Mouse (Mus musculus): ENCODE measurements around the gene Lrrc36. TPM values are rescaled to one million over a fixed set of nuclear protein-coding genes. Genes with fewer than 3 reads are reported as not detected.

The Lrrc36 gene
- polyA plus RNA-seq, 1 experiment = 0.48 TPM

GRCm38 (mm10) chr8:105431743-105432515, 18.6 kb downstream of the Lrrc36 start:
- DNase-seq (ENCODE audit: low spot score) = no peak

GRCm38 (mm10) chr8:105433021-105433420, 19.6 kb downstream of the Lrrc36 start:
- no peak for DNase-seq (ENCODE audit: low spot score)

GRCm38 (mm10) chr8:105433511-105433910, 20.1 kb downstream of the Lrrc36 start:
- DNase-seq (ENCODE audit: low spot score) = no peak

GRCm38 (mm10) chr8:105434136-105434535, 20.8 kb downstream of the Lrrc36 start:
- no peak for DNase-seq (ENCODE audit: low spot score)

- DNase-seq (ENCODE audit: low spot score) = no peak
These were observed 22.8 kb downstream of the Lrrc36 start for GRCm38 (mm10) chr8:105436218-105436617.

GRCm38 (mm10) chr8:105437078-105437748, 23.8 kb downstream of the Lrrc36 start:
- DNase-seq (ENCODE audit: low spot score) = no peak

GRCm38 (mm10) chr8:105438865-105439264, 25.5 kb downstream of the Lrrc36 start:
- no peak for DNase-seq (ENCODE audit: low spot score)

GRCm38 (mm10) chr8:105441433-105441832, 28.1 kb downstream of the Lrrc36 start:
- no peak for DNase-seq (ENCODE audit: low spot score)

GRCm38 (mm10) chr8:105442661-105443060, 29.3 kb downstream of the Lrrc36 start:
- DNase-seq (ENCODE audit: low spot score) = no peak

GRCm38 (mm10) chr8:105445296-105446126, 32.1 kb downstream of the Lrrc36 start:
- DNase-seq (ENCODE audit: low spot score) = no peak

- DNase-seq (ENCODE audit: low spot score) = no peak
These were observed 32.8 kb downstream of the Lrrc36 start for GRCm38 (mm10) chr8:105446127-105446552.

- no peak for DNase-seq (ENCODE audit: low spot score)
These were observed 34.8 kb downstream of the Lrrc36 start for GRCm38 (mm10) chr8:105448188-105448587.

- DNase-seq (ENCODE audit: low spot score) = no peak
These were observed 35.2 kb downstream of the Lrrc36 start for GRCm38 (mm10) chr8:105448596-105448995.

- no peak for DNase-seq (ENCODE audit: low spot score)
These were observed 37.6 kb downstream of the Lrrc36 start for GRCm38 (mm10) chr8:105450977-105451376.

- DNase-seq (ENCODE audit: low spot score) = no peak
These were observed 38.7 kb downstream of the Lrrc36 start for GRCm38 (mm10) chr8:105451903-105452603.

GRCm38 (mm10) chr8:105453296-105453695, 39.9 kb downstream of the Lrrc36 start:
- DNase-seq (ENCODE audit: low spot score) = no peak

- no peak for DNase-seq (ENCODE audit: low spot score)
These were observed 40.7 kb downstream of the Lrrc36 start for GRCm38 (mm10) chr8:105454088-105454487.

GRCm38 (mm10) chr8:105455218-105455617, 41.8 kb downstream of the Lrrc36 start:
- DNase-seq (ENCODE audit: low spot score) = no peak

GRCm38 (mm10) chr8:105461085-105461803, 47.9 kb downstream of the Lrrc36 start:
- DNase-seq (ENCODE audit: low spot score) = no peak

- DNase-seq (ENCODE audit: low spot score) = no peak
These were observed 51.2 kb downstream of the Lrrc36 start for GRCm38 (mm10) chr8:105464595-105464994.

- no peak for DNase-seq (ENCODE audit: low spot score)
These were observed 52.9 kb downstream of the Lrrc36 start for GRCm38 (mm10) chr8:105466246-105466645.
